Mouse (Mus musculus) small intestine, adult 2 months (tissue): ENCODE data around the gene Rnf24.

Source experiments
- CTCF ChIP-seq: fragments of 200-500 bp; IDR thresholded peaks from 2 replicates; pipeline ENCODE4 v1.5.1; 2012; ENCODE audit warnings: low read depth, mild to moderate bottlenecking, control low read depth, inconsistent platforms, low read length, moderate library complexity, mixed read lengths; ENCODE audit not compliant: insufficient replicate concordance, insufficient read length; ENCODE audit errors: extremely low read depth
- POLR2A ChIP-seq: fragments of 200-500 bp; IDR thresholded peaks from 2 replicates; pipeline ENCODE4 v1.6.1; 2012; ENCODE audit warnings: low read depth, mild to moderate bottlenecking, control low read depth, inconsistent platforms, low read length, moderate library complexity

DNA sequence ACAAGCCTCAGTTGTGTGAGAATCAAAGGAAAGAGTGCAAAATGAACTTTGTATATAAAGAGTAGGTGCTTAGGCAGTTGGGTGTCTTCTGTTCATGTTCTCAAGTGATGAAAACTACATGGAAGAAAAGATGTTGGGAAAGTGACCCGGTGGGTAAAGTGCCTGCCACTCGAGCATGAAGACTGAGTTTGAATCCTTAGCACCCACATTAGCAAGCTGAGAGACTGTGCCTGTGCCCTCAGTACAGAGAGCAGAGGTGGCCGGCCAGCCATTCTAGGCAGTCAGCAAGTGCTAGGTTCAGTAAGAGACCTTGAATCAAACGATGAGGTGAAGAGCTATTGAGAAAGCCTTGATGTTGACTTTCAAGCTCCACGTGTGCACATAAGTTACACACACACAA, 76.0 kb downstream of the Rnf24 start:
- TF ChIP-seq CTCF: no peak
- no peak for TF ChIP-seq POLR2A
